8 mouse cellular contexts compared by ENCODE assay signal in the genomic region with DNA sequence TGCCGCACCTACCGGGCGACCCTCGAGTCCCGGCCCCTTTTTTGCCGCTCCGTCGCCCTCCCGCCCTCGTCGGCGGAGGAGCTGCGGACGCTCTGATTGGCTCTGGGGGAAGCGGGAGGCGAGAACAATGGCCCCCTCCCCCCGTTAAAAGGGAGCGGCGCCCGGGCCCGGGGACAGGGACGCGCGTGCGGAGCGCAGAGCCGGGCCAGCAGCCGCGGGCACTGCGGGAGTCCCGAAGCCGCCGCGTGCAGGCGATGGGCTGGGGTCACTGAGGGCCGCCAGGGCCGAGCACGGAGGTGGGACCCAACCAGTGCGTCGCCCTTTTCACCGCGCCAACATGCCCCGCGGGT. TPM values are rescaled to one million over a fixed set of nuclear protein-coding genes. Genes with fewer than 3 reads are reported as not detected.
A peak's percentile ranks its signal among the peaks of the same experiment; 100 is the strongest.
DNase-seq lines count a peak whose midpoint lies in the region; ATAC-seq and TF ChIP-seq lines count a peak whose summit lies in the region.

No protein-coding gene starts in this region.

- ATAC-seq in kidney, embryonic 14.5 days (ENCODE audit: low FRiP score, low TSS enrichment), result peak; percentile 56
- ATAC-seq in hindbrain, embryonic 16.5 days, result peak; percentile 87
- peak; percentile 22; the same call in 1 of the 2 replicates for ATAC-seq in liver, embryonic 14.5 days (ENCODE audit: insufficient read depth)

- H3K9me3 ChIP-seq in kidney, embryonic 14.5 days (ENCODE audit: control insufficient read depth, low read length), result no peaks in the 10 kb centered on the region
- H3K9me3 ChIP-seq in hindbrain, embryonic 16.5 days (ENCODE audit: control insufficient read depth, low read length), result no peaks in the 10 kb centered on the region
- no peaks in the 10 kb centered on the region for H3K9me3 ChIP-seq in liver, embryonic 14.5 days (ENCODE audit: control insufficient read depth, low read length)

- TF ChIP-seq EP300 in liver, embryonic 14.5 days (IDR thresholded peaks at IDR 0.05; ENCODE audit: low read depth), result no peak

- peaks cover 94% of the 10 kb centered on the region for H3K27me3 ChIP-seq in kidney, embryonic 14.5 days (ENCODE audit: control insufficient read depth, insufficient read depth, low read length)
- peaks cover 21% of the 10 kb centered on the region for H3K27me3 ChIP-seq in hindbrain, embryonic 16.5 days (replicated peaks; ENCODE audit: control insufficient read depth, insufficient read depth, low read length)
- H3K27me3 ChIP-seq in liver, embryonic 14.5 days (ENCODE audit: control insufficient read depth, insufficient read depth, low read length), result peaks cover 98% of the 10 kb centered on the region
- H3K27me3 ChIP-seq in splenic B cell, adult 2 months (ENCODE audit: control insufficient read depth, insufficient read depth, low read length, poor library complexity, severe bottlenecking), result peaks cover 11% of the 10 kb centered on the region

- no peak overlapping the region for H3K27ac ChIP-seq in kidney, embryonic 14.5 days (ENCODE audit: low read depth, low read length)
- H3K27ac ChIP-seq in hindbrain, embryonic 16.5 days (ENCODE audit: low read depth, low read length), result peak overlapping the region; percentile 91
- no peak overlapping the region for H3K27ac ChIP-seq in liver, embryonic 14.5 days

- DNase-seq in kidney, adult 18-20 months, result no peak
- peak; percentile 57 for DNase-seq in MN1 (ENCODE audit: low spot score)
- DNase-seq in embryo, embryonic 11.5 days (ENCODE audit: low read depth, low spot score), result peak; percentile 36
- DNase-seq in liver, embryonic 14.5 days (ENCODE audit: low read depth in 3 of 3, low spot score in 3 of 3), result no peak
- peak; percentile 23 for DNase-seq in splenic B cell, adult 2 months (ENCODE audit: low read depth, low spot score)
- DNase-seq in urinary bladder, postnatal 14 days (ENCODE audit: low spot score), result no peak

- peak overlapping the region; percentile 49 for H3K4me3 ChIP-seq in kidney, embryonic 14.5 days (ENCODE audit: low read length)
- H3K4me3 ChIP-seq in hindbrain, embryonic 16.5 days (ENCODE audit: low read length), result peak overlapping the region; percentile 75
- peak overlapping the region in 1 of 2 experiments; percentile 46; a peak in 2 of 4 replicates for H3K4me3 ChIP-seq in liver, embryonic 14.5 days (ENCODE audit: insufficient read depth in 1 of 2, low read depth in 2 of 2, low read length in 2 of 2)

- H3K9ac ChIP-seq in kidney, embryonic 14.5 days (ENCODE audit: low read depth, low read length), result peak overlapping the region; percentile 44; the same call in 1 of the 2 replicates
- H3K9ac ChIP-seq in hindbrain, embryonic 16.5 days (ENCODE audit: low read depth, low read length), result peak overlapping the region; percentile 85
- H3K9ac ChIP-seq in liver, embryonic 14.5 days (replicated peaks), result no peak overlapping the region

- H3K4me2 ChIP-seq in kidney, embryonic 14.5 days (replicated peaks; ENCODE audit: low read depth, low read length), result peak overlapping the region; percentile 96
- H3K4me2 ChIP-seq in hindbrain, embryonic 16.5 days (ENCODE audit: low read length), result peak overlapping the region; percentile 68
- H3K4me2 ChIP-seq in liver, embryonic 14.5 days (ENCODE audit: low read depth), result peak overlapping the region; percentile 51

- H3K4me1 ChIP-seq in kidney, embryonic 14.5 days (ENCODE audit: control insufficient read depth, insufficient read depth, low read length), result peaks cover 20% of the 10 kb centered on the region
- H3K4me1 ChIP-seq in hindbrain, embryonic 16.5 days (ENCODE audit: control insufficient read depth, insufficient read depth, low read depth, low read length), result peaks cover 39% of the 10 kb centered on the region
- no peaks in the 10 kb centered on the region for H3K4me1 ChIP-seq in liver, embryonic 14.5 days (replicated peaks; ENCODE audit: control insufficient read depth in 2 of 2, insufficient read depth in 2 of 2, low read length in 1 of 2)

- H3K36me3 ChIP-seq in kidney, embryonic 14.5 days (ENCODE audit: control insufficient read depth, insufficient read depth, low read length), result no peaks in the 10 kb centered on the region
- H3K36me3 ChIP-seq in hindbrain, embryonic 16.5 days (ENCODE audit: control insufficient read depth, insufficient read depth, low read length), result no peaks in the 10 kb centered on the region
- H3K36me3 ChIP-seq in liver, embryonic 14.5 days (replicated peaks; ENCODE audit: control insufficient read depth, insufficient read depth, low read depth), result no peaks in the 10 kb centered on the region
- H3K36me3 ChIP-seq in splenic B cell, adult 2 months (ENCODE audit: control insufficient read depth, insufficient read depth, low read length, poor library complexity, severe bottlenecking), result no peaks in the 10 kb centered on the region

- no peak for TF ChIP-seq CTCF in liver, embryonic 14.5 days (IDR thresholded peaks at IDR 0.05; ENCODE audit: low read depth)

- 1% methylated on average over 35 of the region's 44 CpGs for whole genome bisulfite sequencing in kidney, embryonic 14.5 days
- under 1% methylated on average over 26 of the region's 44 CpGs for WGBS in hindbrain, embryonic 16.5 days
- 0% methylated on average over 38 of the region's 44 CpGs for WGBS in liver, embryonic 14.5 days (ENCODE audit: insufficient replicate concordance)

RNA-seq across cellular contexts. Expression of gene Insm1, which starts 0.2 kb away (rescaled TPM):
- not detected in 2 replicates for polyA plus RNA-seq in kidney, embryonic 14.5 days (2014; fragmentation: Nextera tagmentation; extraction: Ambion mirVana)
- 1.9 and 2.3 TPM in 2 replicates for polyA plus RNA-seq in hindbrain, embryonic 16.5 days (2015; fragmentation: Nextera tagmentation; extraction: Ambion mirVana)
- polyA plus RNA-seq in liver, embryonic 14.5 days (2012; rRNA removed), result 0.02 and 0.15 TPM in 2 replicates
- not detected in 2 replicates for polyA plus RNA-seq in liver, embryonic 14.5 days (2014; fragmentation: Nextera tagmentation; extraction: Ambion mirVana)

Comparison
In these comparisons a context has a peak if more than half of its experiments do, and no peak if none do; other contexts are left out.
1. ATAC-seq: peak in every context shown above with its lines; median percentile 87 in hindbrain, embryonic 16.5 days; 56 in kidney, embryonic 14.5 days; 22 in liver, embryonic 14.5 days.
2. DNase-seq: peak in MN1 (single experiment), embryo, embryonic 11.5 days (single experiment) and splenic B cell, adult 2 months (single experiment); none in kidney, adult 18-20 months (single experiment), liver, embryonic 14.5 days (0 of 3) and urinary bladder, postnatal 14 days (single experiment).
3. Peak in every context shown above with its lines, with median percentiles within 50 percentile points of each other: H3K4me2 ChIP-seq.